ENCODE assay signal across 8 mouse cellular contexts in genomic region chr3:84259281-84260023, GRCm38 (mm10). TPM values are rescaled to one million over a fixed set of nuclear protein-coding genes. Genes with fewer than 3 reads are reported as not detected.
A peak's percentile ranks its signal among the peaks of the same experiment; 100 is the strongest.
DNase-seq lines count a peak whose midpoint lies in the region; ATAC-seq lines count a peak whose summit lies in the region.

No protein-coding gene starts in this region.

- peak overlapping the region; percentile 88 for H3K4me2 ChIP-seq in hindbrain, embryonic 15.5 days

- WGBS in hindbrain, embryonic 15.5 days, result under 1% methylated on average over 72 of the region's 74 CpGs

- H3K4me3 ChIP-seq in hindbrain, embryonic 15.5 days, result peak overlapping the region; percentile 68

- peak overlapping the region; percentile 80 for H3K9ac ChIP-seq in hindbrain, embryonic 15.5 days

- H3K27me3 ChIP-seq in hindbrain, embryonic 15.5 days, result no peaks in the 10 kb centered on the region

- ATAC-seq in hindbrain, embryonic 15.5 days (ENCODE audit: low FRiP score, low read depth), result peak; percentile 83

- H3K4me1 ChIP-seq in hindbrain, embryonic 15.5 days (replicated peaks), result peaks cover 32% of the 10 kb centered on the region

- H3K27ac ChIP-seq in hindbrain, embryonic 15.5 days (replicated peaks), result peak overlapping the region; percentile 84

- H3K36me3 ChIP-seq in hindbrain, embryonic 15.5 days, result no peaks in the 10 kb centered on the region

- no peaks in the 10 kb centered on the region for H3K9me3 ChIP-seq in hindbrain, embryonic 15.5 days

- peak; percentile 55 for DNase-seq in R1 (ENCODE audit: low read depth, low spot score)
- peak; percentile 67 to 73 for DNase-seq in cerebellum, postnatal 36 days
- peak; percentile 57 for DNase-seq in gastrocnemius, adult 18-20 months (ENCODE audit: low spot score)
- DNase-seq in left cerebral cortex, adult 18-20 months (ENCODE audit: low spot score in 2 of 2), result peak; percentile 80 to 89
- peak; percentile 73 for DNase-seq in lung, postnatal 36 days
- peak; percentile 83 for DNase-seq in retina, postnatal 7 days (ENCODE audit: low read depth, low spot score)
- peak; percentile 15 for DNase-seq in urinary bladder, postnatal 10 days (ENCODE audit: low spot score)

RNA-seq across cellular contexts. Expression of gene Trim2, which starts 47.2 kb away (rescaled TPM):
- total RNA-seq in gastrocnemius, adult 18-20 months (2021), result 1 to 10 TPM; 1.4 to 1.8 TPM
- 139 and 145 TPM in 2 replicates for polyA plus RNA-seq in hindbrain, embryonic 15.5 days (2015; fragmentation: Nextera tagmentation; extraction: Ambion mirVana)
- total RNA-seq in left cerebral cortex, adult 18-20 months (2021), result 100 to 1,000 TPM; 246 to 258 TPM

Comparison
In these comparisons a context has a peak if more than half of its experiments do, and no peak if none do; other contexts are left out.
1. Peak in every context shown above with its lines: DNase-seq, ATAC-seq, H3K4me3 ChIP-seq and H3K27ac ChIP-seq.
2. DNase-seq: peak in every context shown above with its lines; median percentile 84 in left cerebral cortex, adult 18-20 months; 83 in retina, postnatal 7 days; 73 in lung, postnatal 36 days; 70 in cerebellum, postnatal 36 days; 57 in gastrocnemius, adult 18-20 months; 55 in R1; 15 in urinary bladder, postnatal 10 days.
3. RNA of gene Trim2, which starts 47.2 kb away (total RNA-seq): 246 to 258 TPM in left cerebral cortex, adult 18-20 months; 1.4 to 1.8 TPM in gastrocnemius, adult 18-20 months; every median in the first group is over 10 times any median in the second.